Mouse (Mus musculus) gastrocnemius, postnatal 14 days (tissue): ENCODE results near the gene 1700061G19Rik. TPM values are rescaled to one million over a fixed set of nuclear protein-coding genes. Genes with fewer than 3 reads are reported as not detected.
A peak's percentile ranks its signal among the peaks of the same experiment; 100 is the strongest.

Experiments
- DNase-seq: peaks from one replicate; pipeline ENCODE4 v3.0.0; 2021; ENCODE audit warnings: mixed read lengths
- intact Hi-C: fragments of 180-260 bp; cut with DNase I; formaldehyde crosslinking; loops from one replicate; pipeline ENCODE4 v1.15.1; 2025; ENCODE audit warnings: low total_unique reads
- total RNA-seq, 2 experiments: library from RNA; stranded (reverse); gene quantifications; 2 replicates each; pipeline ENCODE4 v1.2.3; 2021

1700061G19Rik gene
- total RNA-seq, 2 experiments from 2014 or later: not detected

DNA sequence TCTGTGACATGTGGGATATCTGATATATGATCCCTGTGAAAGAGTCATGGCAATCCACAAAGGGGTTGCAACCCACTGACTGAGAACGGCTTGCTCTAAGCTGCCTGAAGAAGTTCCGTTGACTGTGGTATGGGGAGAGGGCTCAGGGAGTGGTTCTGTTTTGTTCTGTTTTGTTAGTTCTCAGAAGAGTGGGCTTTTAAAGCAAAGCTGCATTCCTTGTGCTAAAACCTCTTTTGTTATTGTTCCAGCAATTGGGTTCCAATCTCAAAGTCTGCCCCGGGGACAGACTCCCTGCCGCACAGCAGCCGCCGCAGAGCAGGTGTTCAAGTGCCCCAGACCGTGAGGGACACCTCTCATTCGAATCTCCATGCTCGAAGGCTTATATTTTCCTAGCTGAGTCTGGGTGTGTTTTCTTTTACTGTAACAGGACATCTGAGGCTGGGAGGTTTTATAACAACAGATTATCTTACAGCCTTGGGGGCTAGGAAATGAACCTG, 5.7 kb upstream of the 1700061G19Rik start:
- no peak for DNase-seq
- intact Hi-C loops: no loop called here

DNA sequence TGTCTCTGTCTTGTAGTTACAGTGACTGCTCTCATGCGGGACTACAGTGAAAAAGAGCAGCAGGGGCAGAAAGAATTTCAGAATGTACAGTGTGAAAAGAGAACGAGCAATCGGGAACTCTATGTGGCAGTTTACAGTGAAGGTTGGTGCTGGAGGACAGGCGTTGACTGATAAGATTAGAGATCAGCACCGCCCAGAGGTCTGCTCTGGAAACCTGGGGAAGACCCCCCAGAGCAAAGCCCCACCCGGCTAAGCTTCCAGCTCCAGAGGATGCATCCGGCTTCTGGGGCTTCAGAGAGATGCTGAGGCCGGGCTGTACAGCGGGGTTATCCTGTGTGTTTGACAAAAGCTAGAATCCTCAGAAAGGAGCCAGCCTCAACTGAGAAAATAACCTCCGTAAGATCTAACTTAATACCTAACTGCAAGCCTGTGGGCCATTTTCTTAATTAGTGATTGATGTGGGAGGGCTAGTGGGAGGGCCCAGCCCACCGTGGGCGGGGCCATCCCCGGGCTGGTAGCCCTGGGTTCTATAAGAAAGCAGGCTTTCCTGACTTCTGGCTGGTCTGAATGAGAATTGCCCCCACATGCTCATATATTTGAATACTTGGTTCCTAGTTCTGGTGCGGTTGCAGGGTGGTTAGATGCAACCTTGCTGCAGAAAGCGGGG, 4.9 kb upstream of the 1700061G19Rik start:
- intact Hi-C loops: no loop called here
- DNase-seq: no peak

DNA sequence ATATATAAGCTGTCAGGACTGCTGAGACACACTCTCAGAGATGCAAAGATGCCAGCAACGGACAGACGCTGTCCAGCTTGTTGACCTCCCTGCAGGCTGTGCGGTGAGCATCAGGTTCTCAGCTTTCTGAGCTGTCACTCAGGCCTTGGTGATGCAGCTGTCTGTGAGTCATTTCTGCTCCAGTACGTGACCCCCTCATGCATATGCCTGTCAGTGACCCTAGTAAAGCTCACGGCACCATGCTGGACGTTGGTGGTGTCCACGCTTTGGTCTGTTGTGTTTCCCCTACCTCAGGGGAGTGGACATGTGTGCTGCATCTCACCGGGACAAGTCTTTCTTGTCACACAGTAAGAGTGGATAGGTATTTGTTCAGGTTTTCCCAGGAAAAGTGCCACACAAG, 3.5 kb upstream of the 1700061G19Rik start:
- no peak for DNase-seq

DNA sequence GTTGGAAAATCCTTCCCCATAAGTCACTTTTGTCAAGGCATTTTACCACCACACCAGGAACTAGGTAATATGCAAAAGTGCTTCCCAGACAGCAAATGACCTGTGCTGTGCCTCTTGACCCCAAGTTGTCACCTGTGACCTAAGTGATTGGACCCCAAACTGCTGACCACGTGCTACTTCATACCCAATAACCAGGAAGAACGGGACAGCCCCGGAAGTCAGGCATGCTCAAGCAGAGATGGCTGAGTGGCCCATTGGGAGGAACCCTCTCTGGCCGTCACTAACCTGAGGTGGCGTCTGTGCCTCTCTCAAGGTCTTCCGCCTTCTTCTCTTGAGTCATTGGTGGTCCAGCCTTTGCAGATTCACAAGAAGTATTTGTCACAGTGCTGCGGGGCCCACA, 2.8 kb upstream of the 1700061G19Rik start:
- DNase-seq: no peak
- intact Hi-C loops: no loop called here

More for the DNA sequence above, 3.5 kb upstream of the 1700061G19Rik start:
- intact Hi-C loops: no loop called here

DNA sequence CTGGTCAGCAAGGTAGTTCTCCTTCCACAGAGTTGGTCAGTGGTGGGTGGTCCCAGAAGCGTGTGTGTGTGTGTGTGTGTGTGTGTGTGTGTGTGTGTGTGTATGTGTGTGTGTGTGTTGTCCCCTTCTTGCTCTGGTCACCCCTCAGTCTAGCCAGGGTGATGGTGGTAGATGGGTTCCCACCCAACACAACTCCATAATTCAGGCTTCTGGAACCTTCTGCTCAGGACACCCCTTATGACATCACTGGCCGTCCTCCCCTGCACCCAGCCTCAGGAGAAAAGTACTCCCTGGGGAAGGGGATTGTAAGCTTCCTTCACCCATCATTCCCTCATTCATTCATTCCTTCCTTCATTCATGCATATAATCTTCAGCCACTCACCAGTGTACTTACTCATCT, 1.0 kb upstream of the 1700061G19Rik start, which contains the start of gene Acsbg2:
Acsbg2 (minus strand) TSS at position 211 of the 400 bp plus-strand sequence.
- intact Hi-C loops: no loop called here
- no peak for DNase-seq

DNA sequence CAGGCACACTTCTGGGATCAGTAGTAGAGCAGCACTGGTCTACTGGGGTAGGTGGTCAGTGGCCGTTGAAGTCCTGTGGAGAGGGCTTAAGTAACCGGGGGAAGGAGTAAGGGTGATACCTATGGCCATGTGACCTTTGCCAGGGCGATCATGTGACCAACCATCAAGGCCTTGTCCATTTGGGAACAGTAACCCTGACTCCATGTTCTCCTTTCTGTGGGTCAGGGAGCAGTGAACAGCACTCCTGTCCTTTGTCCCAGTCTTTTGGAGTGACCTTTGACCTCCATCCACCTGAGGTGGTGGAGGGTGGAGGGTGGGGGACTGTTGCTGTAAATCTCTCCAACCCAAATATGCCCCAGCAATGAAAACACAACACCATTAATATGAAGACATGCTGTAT, 1.2 kb downstream of the 1700061G19Rik start:
- DNase-seq: no peak
- intact Hi-C loops: no loop called here

DNA sequence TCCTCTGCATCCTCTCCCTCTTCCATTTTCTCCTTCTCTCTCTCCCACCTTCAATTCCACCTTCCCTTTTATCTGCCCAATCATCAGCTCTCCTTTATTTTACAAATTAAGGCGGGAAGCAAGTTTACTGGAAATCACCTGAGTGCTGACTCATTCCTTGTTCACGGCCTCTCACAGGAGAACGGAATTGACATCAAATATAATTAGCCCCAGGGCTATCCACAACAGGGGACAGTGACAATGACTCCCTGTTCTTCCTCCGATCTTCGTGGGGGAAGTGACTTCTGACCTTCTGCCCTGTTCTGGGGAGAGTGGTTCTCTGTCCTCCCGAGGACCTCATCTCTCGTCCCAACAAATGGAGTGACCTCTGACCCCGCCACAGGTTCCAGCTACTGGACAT, 1.7 kb downstream of the 1700061G19Rik start:
- intact Hi-C loops: no loop called here
- no peak for DNase-seq

DNA sequence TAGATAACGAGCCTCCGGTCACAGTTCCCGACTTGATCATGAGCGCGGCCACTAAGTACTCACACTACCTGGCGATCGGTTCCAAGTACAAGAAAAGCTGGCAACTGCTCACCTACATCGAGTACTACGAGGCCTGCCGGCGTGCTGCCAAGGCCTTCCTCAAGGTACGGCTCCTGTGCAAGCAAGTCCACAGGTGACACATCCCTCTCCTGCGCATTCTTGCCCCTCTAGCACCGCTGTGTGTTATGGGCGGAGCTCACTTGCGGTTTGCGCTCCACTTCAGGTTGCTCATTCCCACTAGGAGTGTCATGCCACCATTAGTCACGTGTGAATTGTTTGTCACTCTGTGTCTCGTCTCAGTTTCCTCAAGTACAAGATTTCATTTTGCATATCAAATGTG, 2.1 kb downstream of the 1700061G19Rik start:
- intact Hi-C loops: no loop called here
- no peak for DNase-seq

DNA sequence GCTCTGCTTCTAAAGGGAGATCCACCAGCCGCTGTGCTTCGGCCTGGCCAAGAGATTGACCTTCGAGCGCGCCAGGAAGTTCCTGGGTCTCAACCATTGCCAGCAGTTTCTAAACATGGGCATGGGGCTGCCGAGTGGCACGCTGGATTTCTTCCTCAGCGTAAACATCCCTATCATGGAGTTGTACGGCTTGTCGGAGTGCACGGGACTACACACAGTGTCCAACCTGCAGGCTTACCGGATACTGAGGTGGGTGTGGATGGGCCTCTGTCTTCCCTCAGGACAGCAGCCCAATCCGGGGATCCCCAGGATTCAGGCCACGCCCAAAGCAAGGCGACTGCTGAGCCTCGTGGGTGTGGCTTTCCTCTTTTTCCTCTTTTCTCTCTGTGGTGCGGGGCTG, 8.3 kb downstream of the 1700061G19Rik start:
- no peak for DNase-seq

DNA sequence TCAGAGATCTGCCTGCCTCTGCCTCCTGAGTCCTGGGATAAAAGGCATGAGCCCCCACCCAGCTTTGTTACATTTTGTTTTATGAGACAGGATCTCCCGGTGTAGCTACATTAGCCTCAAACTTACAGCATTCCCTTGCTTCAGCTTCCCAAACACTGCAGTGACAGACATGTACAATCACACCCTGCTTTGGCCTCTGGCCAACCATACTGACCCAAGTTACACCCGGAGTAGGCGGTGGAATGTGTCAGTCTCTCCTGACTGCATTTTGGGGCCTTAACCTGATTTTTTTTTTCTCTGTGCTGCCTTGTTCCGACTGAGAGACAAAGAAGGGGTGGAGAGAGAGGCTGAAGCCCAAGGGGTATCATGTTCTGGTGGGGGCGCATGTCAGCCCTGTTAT, 9.1 kb downstream of the 1700061G19Rik start:
- DNase-seq: no peak
- intact Hi-C loops: no loop called here

More for the DNA sequence above, 8.3 kb downstream of the 1700061G19Rik start:
- intact Hi-C loops: no loop called here

DNA sequence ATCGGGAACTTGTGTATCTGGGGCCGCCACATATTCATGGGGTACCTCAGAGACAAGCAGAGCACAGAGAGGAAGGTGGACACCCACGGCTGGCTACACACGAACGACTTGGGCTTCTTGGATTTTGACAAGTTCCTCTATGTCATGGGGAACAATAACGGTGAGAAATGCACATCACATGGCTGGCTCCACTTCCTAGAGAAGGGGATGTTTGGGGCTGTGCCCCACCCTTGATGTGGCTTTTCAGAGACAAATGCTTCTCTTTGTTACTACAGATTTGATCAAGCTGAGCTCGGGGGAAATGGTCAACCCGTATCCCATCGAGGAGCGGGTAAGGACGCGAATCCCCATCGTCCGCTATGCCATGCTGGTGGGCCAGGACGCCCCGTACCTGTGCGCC, 9.5 kb downstream of the 1700061G19Rik start:
- DNase-seq: no peak
- intact Hi-C loops: no loop called here

DNA sequence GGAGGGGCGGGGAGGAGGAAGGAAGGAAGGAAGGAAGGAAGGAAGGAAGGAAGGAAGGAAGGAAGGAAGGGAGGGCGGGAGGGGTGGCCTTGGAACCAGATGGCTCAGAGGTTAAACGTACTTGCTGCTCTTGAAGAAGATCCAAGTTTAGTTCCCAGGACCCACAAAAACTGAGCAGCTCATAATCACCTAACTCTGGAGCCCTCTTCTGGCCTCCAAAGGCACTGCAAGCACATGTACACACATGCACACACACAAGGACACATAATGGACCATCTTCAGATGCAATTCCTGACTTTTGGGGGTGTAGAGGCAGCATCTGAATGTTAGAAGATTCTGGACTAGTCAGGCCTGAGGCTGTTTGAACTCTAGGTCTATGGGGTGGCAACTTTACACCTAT, 12.8 kb downstream of the 1700061G19Rik start:
- DNase-seq: no peak
- intact Hi-C loops: no loop called here

DNA sequence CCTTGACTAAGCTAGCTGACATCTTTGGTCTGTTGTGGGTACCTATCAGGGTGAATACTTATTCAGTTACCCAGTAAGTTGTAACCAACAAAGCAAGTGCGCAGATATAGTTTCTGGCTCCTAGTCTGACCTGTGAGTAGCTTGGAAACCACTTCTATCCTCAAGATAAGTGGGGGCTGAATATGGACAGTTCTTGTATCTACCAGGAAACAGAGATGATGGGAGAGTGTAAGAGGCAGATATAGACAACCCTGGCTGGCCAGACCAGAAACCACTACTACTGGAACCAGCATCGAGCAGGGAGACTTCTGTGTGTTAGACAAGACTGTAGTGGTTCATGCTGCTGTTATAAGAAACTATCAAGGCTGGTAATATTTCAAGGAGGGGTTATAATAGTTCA, 14.7 kb downstream of the 1700061G19Rik start:
- intact Hi-C loops: no loop called here
- DNase-seq: no peak

DNA sequence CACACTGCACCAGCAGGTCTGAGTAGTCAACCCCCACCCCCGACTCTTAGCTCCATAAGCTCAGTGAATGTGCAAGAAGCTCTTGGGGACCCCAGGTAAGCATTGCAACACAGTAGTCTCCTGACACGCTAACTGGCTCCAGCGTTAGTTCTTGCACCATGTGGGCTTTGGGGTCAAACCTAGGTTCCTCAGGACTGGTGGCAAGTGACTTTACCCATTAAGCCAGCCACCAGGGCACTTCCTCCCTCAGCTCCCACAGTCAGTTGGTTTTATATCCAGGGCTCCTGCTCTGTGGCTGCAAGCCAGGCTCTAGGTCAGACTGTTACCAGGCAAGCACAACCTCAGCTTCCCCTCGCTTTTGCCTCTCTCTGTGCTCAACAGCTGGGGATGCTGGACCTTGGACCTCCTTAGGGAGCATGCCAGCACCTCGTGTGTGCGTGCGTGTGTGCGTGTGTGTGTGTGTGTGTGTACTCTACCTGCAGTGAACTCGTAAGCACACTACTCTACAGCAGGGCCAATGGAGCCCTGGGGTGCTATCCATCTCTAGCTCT, 20.2 kb downstream of the 1700061G19Rik start:
- intact Hi-C loops: loop anchor here (5.0 kb wide), 2 partner anchors 42 to 57 kb away; partner anchors contain the start of gene Mllt1
- DNase-seq: no peak

DNA sequence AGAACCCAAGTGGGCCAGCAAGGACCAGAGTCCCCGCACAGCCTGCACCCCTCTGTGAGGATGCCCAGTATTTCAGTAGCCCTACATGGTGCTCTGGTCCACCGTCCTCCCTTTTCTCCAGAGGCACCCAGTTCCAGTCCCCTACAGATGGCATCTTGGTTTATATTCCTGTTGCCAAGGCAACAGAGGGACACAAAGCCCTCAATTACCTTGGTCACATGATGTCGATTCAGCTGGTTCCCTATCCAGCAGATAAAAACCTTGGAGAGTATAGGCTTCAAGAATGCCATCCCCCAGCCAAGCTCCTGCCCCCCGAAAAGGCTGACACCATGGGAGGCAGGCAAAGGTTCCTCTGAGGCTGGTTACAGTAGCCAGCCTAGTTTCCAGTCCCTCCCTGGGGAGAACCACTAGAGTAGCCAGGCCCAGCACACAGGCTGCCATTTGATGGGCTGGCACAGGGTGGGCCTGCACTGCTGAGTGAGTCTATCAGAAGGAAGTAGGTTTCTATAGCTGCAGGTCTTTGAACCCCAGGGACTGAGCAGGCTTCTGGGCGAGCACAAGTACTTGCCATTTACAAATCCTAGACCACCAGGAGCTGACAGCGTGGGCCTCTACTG, 21.3 kb downstream of the 1700061G19Rik start:
- DNase-seq: no peak
- intact Hi-C loops: loop anchor here (5.0 kb wide), 2 partner anchors 41 to 56 kb away; partner anchors contain the start of gene Mllt1

DNA sequence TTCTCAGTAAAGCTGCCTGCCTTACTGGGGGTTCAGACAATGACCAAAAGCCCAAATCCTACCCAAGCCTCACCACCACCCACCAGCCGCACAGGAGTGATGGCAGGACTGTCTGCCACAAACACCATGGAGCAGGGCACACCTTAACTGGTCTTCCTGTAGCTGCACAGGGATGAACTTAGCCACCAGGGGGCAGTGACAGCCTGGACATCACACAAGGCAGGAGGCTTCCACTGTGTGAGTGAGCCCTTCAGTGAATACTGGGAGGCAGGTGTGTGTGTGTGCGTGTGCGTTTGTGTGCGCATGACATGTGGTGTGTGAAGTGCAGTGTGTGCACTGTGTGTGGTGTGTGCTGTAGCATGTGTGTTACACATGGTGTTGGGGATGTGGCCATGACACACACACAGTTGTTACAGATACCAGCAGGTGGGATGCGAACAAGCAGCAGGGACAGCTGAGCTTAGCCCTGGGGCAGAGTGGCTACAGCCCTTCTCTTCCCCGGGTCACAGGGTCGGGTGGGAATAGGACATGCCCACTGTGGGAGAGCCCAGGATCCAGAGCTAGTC, 22.4 kb downstream of the 1700061G19Rik start:
- intact Hi-C loops: loop anchor here (5.0 kb wide), 2 partner anchors 40 to 55 kb away; partner anchors contain the start of gene Mllt1
- DNase-seq: peak; percentile 81

DNA sequence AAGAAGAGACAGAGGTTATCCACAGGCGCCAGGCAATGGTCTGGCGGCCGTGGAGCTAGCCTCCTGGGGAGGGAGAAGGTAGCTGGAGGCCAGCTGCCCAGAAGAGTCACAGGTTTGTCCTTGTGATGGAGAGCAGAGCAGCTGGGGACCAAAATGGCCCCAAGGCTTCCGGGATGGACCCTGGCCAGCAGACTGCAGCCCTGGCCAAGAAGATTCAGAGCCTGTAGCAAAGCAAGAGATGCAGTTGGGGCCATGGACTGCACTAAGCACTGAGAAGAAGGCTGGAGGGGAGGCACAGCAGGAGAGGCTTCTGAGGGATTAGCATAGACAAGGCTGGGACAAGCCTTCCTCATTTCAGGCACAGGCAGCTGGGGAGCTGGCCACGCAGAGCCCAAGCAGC, 27.4 kb downstream of the 1700061G19Rik start:
- DNase-seq: no peak
- intact Hi-C loops: no loop called here

DNA sequence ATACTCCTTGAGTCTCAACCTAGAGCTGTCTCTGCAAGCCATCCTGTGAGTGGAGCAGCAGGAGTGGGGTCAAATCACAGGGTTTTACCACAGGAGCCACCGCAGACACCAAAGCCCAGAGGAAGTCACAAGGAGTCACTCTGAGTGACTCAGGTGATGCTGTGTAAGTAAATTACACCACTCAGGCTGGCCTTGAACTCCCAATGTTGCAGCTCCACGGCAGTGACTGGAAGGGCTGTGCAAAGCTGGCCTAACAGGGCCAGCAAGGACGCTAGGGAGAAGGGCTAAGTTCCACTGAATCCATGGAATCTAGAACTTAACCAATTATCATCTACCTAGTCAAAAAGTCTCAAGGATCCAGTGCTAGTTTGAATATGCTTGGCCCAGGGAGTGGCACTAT, 30.9 kb downstream of the 1700061G19Rik start:
- no peak for DNase-seq
- intact Hi-C loops: no loop called here

DNA sequence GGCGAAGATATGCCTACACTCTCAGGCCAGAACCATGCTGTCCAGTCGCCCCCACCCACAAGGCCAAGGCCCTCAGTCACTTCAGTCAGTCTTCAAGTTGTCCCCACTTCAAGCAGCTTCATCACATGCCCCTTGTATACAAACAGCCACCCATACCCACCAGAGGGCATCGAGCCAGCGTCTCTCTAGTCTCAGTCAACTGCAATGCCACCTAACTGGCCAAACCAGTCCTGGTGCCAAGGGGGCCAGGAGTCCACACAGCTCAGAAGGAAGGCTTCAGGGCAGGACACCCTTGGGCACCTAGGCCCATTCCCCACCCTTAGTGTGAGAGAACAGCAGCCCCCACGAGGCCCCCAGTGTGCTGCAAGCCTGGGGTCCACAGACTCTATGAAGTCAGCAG, 31.8 kb downstream of the 1700061G19Rik start:
- no peak for DNase-seq

DNA sequence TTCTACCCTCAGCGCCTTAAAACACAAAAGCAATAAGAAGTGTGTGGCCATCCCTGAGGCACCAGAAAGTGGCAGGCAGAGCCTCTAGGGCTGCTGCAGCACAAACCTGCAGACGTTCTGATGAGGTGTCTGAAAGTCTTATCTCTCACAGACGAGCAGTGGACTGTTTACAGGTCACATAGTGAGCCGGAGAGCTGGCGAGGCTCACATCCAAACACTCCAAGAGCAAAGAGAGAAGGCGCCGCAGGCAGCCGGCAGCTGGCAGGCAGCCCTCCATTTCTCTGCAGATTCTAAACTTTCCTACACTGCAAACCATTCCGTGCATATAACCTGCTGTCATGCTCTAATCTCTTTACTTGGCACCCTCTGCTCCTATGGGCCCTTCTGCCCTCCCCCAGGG, 32.6 kb downstream of the 1700061G19Rik start:
- intact Hi-C loops: no loop called here
- DNase-seq: no peak

More for the DNA sequence above, 31.8 kb downstream of the 1700061G19Rik start:
- intact Hi-C loops: no loop called here
